Comparison of ENCODE assay signal across 23 mouse cellular contexts in the genomic region with DNA sequence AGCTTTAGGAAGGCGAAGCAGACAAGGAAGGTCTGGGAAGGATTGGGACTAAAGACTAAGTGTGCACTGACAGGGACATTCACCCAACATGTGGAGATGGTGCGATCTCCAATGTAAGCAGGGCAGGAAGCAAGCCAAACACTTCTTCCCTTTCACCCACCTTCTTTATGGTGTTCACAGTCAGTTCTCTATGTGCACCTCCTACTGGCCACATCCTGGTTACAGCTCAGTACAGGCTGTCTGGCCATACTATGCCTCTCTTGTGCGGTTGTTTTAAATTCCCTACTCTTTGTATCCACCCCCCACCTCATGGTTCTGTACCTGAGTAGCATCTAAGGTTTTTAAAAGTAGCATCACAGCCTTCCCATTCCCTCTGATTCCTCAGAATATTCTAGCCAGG.
"Had no signal": no experiment of that assay in that cellular context is flagged by ENCODE, and none has a peak within 500 bp of the region (broad histone marks: within the 10 kb centered on the region; RNA-seq: fewer than 3 reads in every experiment).

No protein-coding gene starts in this region.

- H3K4me3 ChIP-seq: heart, embryonic 10.5 days; heart, embryonic 12.5 days; hindbrain, embryonic 13.5 days; hindbrain, embryonic 15.5 days; kidney, embryonic 15.5 days; limb, embryonic 10.5 days; limb, embryonic 12.5 days; liver, embryonic 13.5 days had no signal

- ATAC-seq: hindbrain, postnatal 0 days; intestine, embryonic 16.5 days had no signal

- H3K36me3 ChIP-seq: heart, embryonic 10.5 days; heart, embryonic 12.5 days; hindbrain, embryonic 13.5 days; hindbrain, embryonic 15.5 days; kidney, embryonic 15.5 days; limb, embryonic 10.5 days; limb, embryonic 12.5 days; liver, embryonic 13.5 days had no signal

- H3K4me1 ChIP-seq: heart, embryonic 10.5 days; heart, embryonic 12.5 days; hindbrain, embryonic 15.5 days; kidney, embryonic 15.5 days; limb, embryonic 10.5 days; limb, embryonic 12.5 days; liver, embryonic 13.5 days had no signal

- H3K9ac ChIP-seq: heart, embryonic 12.5 days; hindbrain, embryonic 13.5 days; hindbrain, embryonic 15.5 days; kidney, embryonic 15.5 days; limb, embryonic 12.5 days; liver, embryonic 13.5 days had no signal

- DNase-seq: gastrocnemius, postnatal 14 days; gastrocnemius, postnatal 36 days; heart, adult 18-20 months; heart, postnatal 10 days; heart, postnatal 36 days; kidney, adult 11 months; kidney, adult 2 months; kidney, adult 9 months; kidney, postnatal 14 days; kidney, postnatal 36 days; layer of hippocampus, adult 9-11 months; liver; liver, embryonic 13.5 days had no signal

- H3K27me3 ChIP-seq: hindbrain, embryonic 13.5 days; hindbrain, embryonic 15.5 days; kidney, embryonic 15.5 days; limb, embryonic 12.5 days; liver, embryonic 13.5 days had no signal

- H3K4me2 ChIP-seq: heart, embryonic 12.5 days; hindbrain, embryonic 13.5 days; hindbrain, embryonic 15.5 days; kidney, embryonic 15.5 days; limb, embryonic 12.5 days; liver, embryonic 11.5 days; liver, embryonic 13.5 days had no signal

- H3K9me3 ChIP-seq: heart, embryonic 10.5 days; heart, embryonic 12.5 days; hindbrain, embryonic 13.5 days; hindbrain, embryonic 15.5 days; kidney, embryonic 15.5 days; limb, embryonic 10.5 days; liver, embryonic 13.5 days had no signal

- H3K27ac ChIP-seq: heart, embryonic 10.5 days; hindbrain, embryonic 13.5 days; hindbrain, embryonic 15.5 days; hindbrain, postnatal 0 days; kidney, embryonic 15.5 days; limb, embryonic 10.5 days; limb, embryonic 12.5 days; liver, embryonic 13.5 days had no signal
